Mouse (Mus musculus) neural tube, embryonic 11.5 days (tissue): ENCODE data around the gene Ctnnbip1. TPM values are rescaled to one million over a fixed set of nuclear protein-coding genes. Genes with fewer than 3 reads are reported as not detected.
"Not testable (repeated sequence)": the region's sequence is repeated elsewhere in the genome, so short reads cannot be mapped to it uniquely, and the experiment has no call there.

Experiments used
- ATAC-seq: fragments of 200-750 bp; cut with Nextera tagmentation; 2 replicates; pipeline ENCODE4 v1.8.0; 2017; ENCODE audit warnings: moderate number of reproducible peaks, mild to moderate bottlenecking, moderate TSS enrichment, moderate library complexity; ENCODE audit not compliant: insufficient read depth, low FRiP score, low TSS enrichment
- DNase-seq: peaks from one replicate; pipeline ENCODE4 v3.0.0-alpha.2; 2015; ENCODE audit warnings: low spot score
- H3K27ac ChIP-seq: fragments of 300-500 bp; sonication (generic); 2 replicates; pipeline ENCODE4 v1.5.1; 2014; ENCODE audit warnings: low read depth, mild to moderate bottlenecking, low read length
- H3K27me3 ChIP-seq: fragments of 300-500 bp; sonication (generic); 2 replicates; pipeline ENCODE4 v1.6.1; 2014; ENCODE audit warnings: mild to moderate bottlenecking, low read length, mixed read lengths; ENCODE audit not compliant: control insufficient read depth, insufficient read depth
- H3K36me3 ChIP-seq: fragments of 300-500 bp; sonication (generic); 2 replicates; pipeline ENCODE4 v1.6.1; 2014; ENCODE audit warnings: mild to moderate bottlenecking, low read length, moderate library complexity, mixed read lengths; ENCODE audit not compliant: control insufficient read depth, insufficient read depth
- H3K4me1 ChIP-seq: fragments of 300-500 bp; sonication (generic); 2 replicates; pipeline ENCODE4 v1.6.1; 2014; ENCODE audit warnings: low read length, mixed read lengths; ENCODE audit not compliant: control insufficient read depth, insufficient read depth
- H3K4me2 ChIP-seq: fragments of 300-500 bp; sonication (generic); 2 replicates; pipeline ENCODE4 v1.6.1; 2014; ENCODE audit warnings: low read depth, mild to moderate bottlenecking, moderate library complexity
- H3K4me3 ChIP-seq: fragments of 300-500 bp; sonication (generic); 2 replicates; pipeline ENCODE4 v1.5.1; 2014; ENCODE audit warnings: low read depth, low read length
- H3K9ac ChIP-seq: fragments of 300-500 bp; sonication (generic); 2 replicates; pipeline ENCODE4 v1.6.1; 2014; ENCODE audit warnings: mild to moderate bottlenecking, low read length
- H3K9me3 ChIP-seq: fragments of 300-500 bp; sonication (generic); 2 replicates; pipeline ENCODE4 v1.6.1; 2016; ENCODE audit warnings: low read length; ENCODE audit not compliant: control insufficient read depth
- WGBS: fragments of 180-500 bp; shearing (Covaris S2); extraction: QIAGEN DNeasy Blood & Tissue Kit; methylation state at CpG from one replicate; pipeline ENCODE4 v1.1.7; 2014; 5-methylcytosine and 5-hydroxymethylcytosine counted together
- polyA plus RNA-seq: library from polyadenylated mRNA; unstranded; fragments of >200 nt; fragmentation: Nextera tagmentation; extraction: Ambion mirVana; gene quantifications from 2 replicates; pipeline ENCODE4 v1.2.1, GENCODE M21; 2014

The Ctnnbip1 gene
- polyA plus RNA-seq, 1 experiment from 2014 or later, result 67.7 TPM

DNA sequence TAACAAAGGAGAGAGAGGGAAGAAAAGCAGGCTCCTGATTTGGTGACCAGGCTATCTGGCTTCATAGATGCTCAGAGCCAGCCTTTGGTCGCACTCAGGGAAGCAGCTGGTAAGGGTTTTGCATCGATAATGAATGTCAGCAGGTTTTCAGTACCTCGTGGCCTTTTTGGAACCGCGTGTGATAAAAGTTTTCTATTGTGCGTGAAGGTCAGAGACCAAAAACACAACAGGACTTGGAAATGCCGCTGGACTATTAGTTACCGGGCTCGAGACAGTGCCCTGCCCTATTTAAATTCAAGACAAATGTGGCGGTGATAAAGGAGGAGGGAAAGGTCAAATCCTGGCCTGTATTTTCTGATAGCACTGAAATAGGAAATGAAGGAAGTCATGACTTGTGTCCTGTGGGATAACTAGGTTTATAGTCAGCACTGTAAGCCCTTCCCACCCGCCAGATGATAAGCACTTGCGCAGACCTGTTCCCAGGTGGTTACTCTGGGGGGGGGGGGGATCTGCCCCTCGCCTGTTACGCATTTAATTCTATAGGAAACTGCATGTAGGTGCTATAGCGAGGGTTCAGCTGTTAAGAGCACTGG, 88.8 kb downstream of the Ctnnbip1 start:
- Histone ChIP-seq H3K4me2 (no peak overlapping the region), H3K4me3 (no peak overlapping the region), H3K4me1 (peaks cover 12% of the 10 kb centered on the region; the same call in 1 of the 2 replicates), H3K9me3 (no peaks in the 10 kb centered on the region), H3K9ac (no peak overlapping the region), H3K27ac (no peak overlapping the region), H3K36me3 (no peaks in the 10 kb centered on the region), H3K27me3 (no peaks in the 10 kb centered on the region)
- 55% methylated on average over 15 of the region's 15 CpGs for WGBS
- DNase-seq (no peak), ATAC-seq (no peak)

GRCm38 (mm10) chr4:149607591-149608308, 89.7 kb downstream of the Ctnnbip1 start:
- H3K27me3 ChIP-seq, result no peaks in the 10 kb centered on the region
- DNase-seq, result no peak
- no peak overlapping the region for H3K9ac ChIP-seq
- peaks cover 12% of the 10 kb centered on the region; the same call in 1 of the 2 replicates for H3K4me1 ChIP-seq
- ATAC-seq, result no peak
- WGBS, result 64% methylated on average over 20 of the region's 20 CpGs
- H3K9me3 ChIP-seq, result no peaks in the 10 kb centered on the region
- no peak overlapping the region for H3K4me3 ChIP-seq
- no peaks in the 10 kb centered on the region for H3K36me3 ChIP-seq
- H3K27ac ChIP-seq, result no peak overlapping the region
- H3K4me2 ChIP-seq, result no peak overlapping the region

- WGBS, result 92% methylated on average over 6 of the region's 6 CpGs
- Histone ChIP-seq H3K4me2 (no peak overlapping the region), H3K4me1 (peaks cover 12% of the 10 kb centered on the region; the same call in 1 of the 2 replicates), H3K27ac (no peak overlapping the region), H3K36me3 (no peaks in the 10 kb centered on the region), H3K27me3 (no peaks in the 10 kb centered on the region), H3K4me3 (no peak overlapping the region), H3K9me3 (no peaks in the 10 kb centered on the region), H3K9ac (no peak overlapping the region)
- no peak for ATAC-seq
- DNase-seq, result no peak
These were observed 90.2 kb downstream of the Ctnnbip1 start for GRCm38 (mm10) chr4:149608309-149608638.

DNA sequence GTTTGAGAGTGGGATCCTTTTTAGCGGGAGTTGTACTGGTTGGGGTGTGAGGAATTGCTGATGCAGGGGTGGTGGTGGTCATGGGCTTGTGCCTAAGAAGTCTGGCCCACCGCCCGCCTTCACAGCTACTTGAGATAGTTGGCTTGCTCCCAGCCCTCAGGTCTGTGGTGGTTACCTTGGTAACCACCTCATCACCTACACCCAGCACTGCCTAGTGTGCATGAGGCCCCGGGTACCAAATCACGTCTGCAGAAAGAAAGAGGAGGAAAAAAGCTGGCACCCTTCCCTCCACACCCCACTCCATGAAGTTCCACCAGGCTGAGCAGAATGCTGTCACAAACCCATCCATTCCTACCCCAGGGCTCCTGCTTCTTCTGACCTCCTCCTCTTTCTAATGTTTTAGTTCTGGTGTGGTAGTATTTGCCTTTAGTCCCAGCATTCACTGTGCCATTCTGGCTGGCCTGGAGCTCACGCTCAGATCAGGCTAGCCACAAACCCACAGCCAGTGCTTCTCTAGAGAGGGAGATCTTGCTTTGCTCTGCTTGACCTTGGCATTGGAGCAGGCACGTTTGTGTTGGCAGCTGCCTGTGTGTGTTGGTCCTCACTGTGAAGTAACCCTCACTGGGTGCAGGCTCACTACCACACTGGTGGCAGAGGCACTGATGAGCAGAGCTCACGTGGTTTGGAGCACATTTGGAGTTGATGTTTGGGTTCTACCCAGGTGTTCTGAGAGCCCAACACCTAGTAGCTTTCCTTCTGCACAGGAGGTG, 91.4 kb downstream of the Ctnnbip1 start:
- Histone ChIP-seq H3K36me3 (no peaks in the 10 kb centered on the region), H3K9ac (no peak overlapping the region), H3K4me3 (no peak overlapping the region), H3K9me3 (no peaks in the 10 kb centered on the region), H3K4me1 (peaks cover 12% of the 10 kb centered on the region; the same call in 1 of the 2 replicates), H3K27me3 (no peaks in the 10 kb centered on the region), H3K4me2 (no peak overlapping the region), H3K27ac (no peak overlapping the region)
- 79% methylated on average over 8 of the region's 8 CpGs for WGBS
- no peak for DNase-seq
- no peak for ATAC-seq

GRCm38 (mm10) chr4:149611376-149612044, 93.5 kb downstream of the Ctnnbip1 start:
- peaks cover 11% of the 10 kb centered on the region; the same call in 1 of the 2 replicates for H3K4me1 ChIP-seq
- no peak overlapping the region for H3K9ac ChIP-seq
- peaks cover 2% of the 10 kb centered on the region; the same call in 1 of the 2 replicates for H3K36me3 ChIP-seq
- no peaks in the 10 kb centered on the region for H3K27me3 ChIP-seq
- H3K4me3 ChIP-seq, result no peak overlapping the region
- peak; percentile 70 for DNase-seq
- ATAC-seq, result no peak
- 54% methylated on average over 10 of the region's 10 CpGs for WGBS
- H3K9me3 ChIP-seq, result no peaks in the 10 kb centered on the region
- no peak overlapping the region for H3K4me2 ChIP-seq
- no peak overlapping the region for H3K27ac ChIP-seq

- peak; percentile 61; the same call in 1 of the 2 replicates for ATAC-seq
These were observed 95.5 kb downstream of the Ctnnbip1 start for GRCm38 (mm10) chr4:149613497-149613896.

DNA sequence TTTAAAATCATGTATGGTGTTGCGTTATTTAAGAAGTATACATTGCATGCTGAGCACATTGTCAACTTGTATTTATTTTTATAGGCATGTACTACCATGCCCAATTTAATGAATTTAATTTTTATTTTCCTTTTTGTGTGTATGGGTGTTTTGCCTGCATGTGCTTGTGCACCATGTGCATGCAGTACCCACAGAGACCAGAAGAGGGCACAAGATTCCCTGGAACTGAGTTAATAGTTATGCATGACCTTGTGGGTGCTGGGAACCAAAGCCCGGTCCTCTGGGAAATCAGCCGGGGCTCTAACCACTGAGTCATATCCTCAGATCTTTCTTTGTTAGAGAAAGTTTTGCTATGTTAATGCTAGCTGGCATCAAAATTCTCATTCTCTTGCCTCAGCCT, 96.8 kb downstream of the Ctnnbip1 start:
- no peak for DNase-seq
- Histone ChIP-seq H3K27me3 (no peaks in the 10 kb centered on the region), H3K9ac (no peak overlapping the region), H3K36me3 (peaks cover 2% of the 10 kb centered on the region; the same call in 1 of the 2 replicates), H3K27ac (no peak overlapping the region), H3K4me3 (no peak overlapping the region), H3K4me1 (no peaks in the 10 kb centered on the region), H3K4me2 (no peak overlapping the region), H3K9me3 (no peaks in the 10 kb centered on the region)
- ATAC-seq, result no peak
- WGBS, result 98% methylated on average over 3 of the region's 3 CpGs

More at GRCm38 (mm10) chr4:149613497-149613896, 95.5 kb downstream of the Ctnnbip1 start:
- H3K4me3 ChIP-seq, H3K4me2 ChIP-seq, H3K9me3 ChIP-seq, H3K4me1 ChIP-seq, H3K27me3 ChIP-seq, H3K9ac ChIP-seq, H3K27ac ChIP-seq, DNase-seq, H3K36me3 ChIP-seq: not testable (repeated sequence)
- 79% methylated on average over 6 of the region's 6 CpGs for WGBS
